Mouse (Mus musculus) spleen, embryonic (tissue): ENCODE measurements around the gene Nfasc.

Experiments used
- CTCF ChIA-PET: fragments of 350-600 bp; sonication (Branson Sonifier 250); formaldehyde crosslinking; loops from one replicate; lab custom pipeline; 2022; lab: Charles Lee

Gene Nfasc

DNA sequence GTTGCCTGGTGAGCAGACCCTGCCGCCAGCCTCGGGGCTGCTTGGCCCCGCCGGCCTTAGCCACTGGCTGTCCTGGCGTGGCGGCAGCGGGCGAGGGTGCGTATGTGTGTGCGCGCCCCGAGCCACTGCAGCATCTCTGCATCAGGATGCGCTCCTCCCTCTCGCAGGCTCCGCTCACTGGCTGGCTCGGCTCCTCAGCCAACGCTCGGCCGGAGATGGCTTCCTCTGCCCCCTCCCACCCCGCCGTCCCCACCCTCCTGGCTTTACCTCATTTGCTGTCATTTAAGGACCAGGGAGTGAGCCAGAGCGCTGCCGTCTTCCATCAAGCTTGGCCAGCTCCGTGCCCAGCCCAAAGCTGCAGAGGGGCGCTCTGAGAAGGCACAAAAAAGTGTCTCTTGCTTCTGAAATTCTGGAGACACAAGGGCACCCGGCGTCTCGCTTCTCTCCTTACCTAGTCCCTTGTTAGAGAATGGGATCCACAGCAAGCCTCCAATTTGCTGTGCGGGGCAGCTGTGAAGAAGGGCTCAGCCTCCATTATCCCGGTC is 198.8 kb downstream of the Nfasc start, which contains the start of gene Cntn2:
Cntn2 (minus strand) TSS at position 495 of the 545 bp plus-strand sequence.
- CTCF ChIA-PET, result no interaction called here

DNA sequence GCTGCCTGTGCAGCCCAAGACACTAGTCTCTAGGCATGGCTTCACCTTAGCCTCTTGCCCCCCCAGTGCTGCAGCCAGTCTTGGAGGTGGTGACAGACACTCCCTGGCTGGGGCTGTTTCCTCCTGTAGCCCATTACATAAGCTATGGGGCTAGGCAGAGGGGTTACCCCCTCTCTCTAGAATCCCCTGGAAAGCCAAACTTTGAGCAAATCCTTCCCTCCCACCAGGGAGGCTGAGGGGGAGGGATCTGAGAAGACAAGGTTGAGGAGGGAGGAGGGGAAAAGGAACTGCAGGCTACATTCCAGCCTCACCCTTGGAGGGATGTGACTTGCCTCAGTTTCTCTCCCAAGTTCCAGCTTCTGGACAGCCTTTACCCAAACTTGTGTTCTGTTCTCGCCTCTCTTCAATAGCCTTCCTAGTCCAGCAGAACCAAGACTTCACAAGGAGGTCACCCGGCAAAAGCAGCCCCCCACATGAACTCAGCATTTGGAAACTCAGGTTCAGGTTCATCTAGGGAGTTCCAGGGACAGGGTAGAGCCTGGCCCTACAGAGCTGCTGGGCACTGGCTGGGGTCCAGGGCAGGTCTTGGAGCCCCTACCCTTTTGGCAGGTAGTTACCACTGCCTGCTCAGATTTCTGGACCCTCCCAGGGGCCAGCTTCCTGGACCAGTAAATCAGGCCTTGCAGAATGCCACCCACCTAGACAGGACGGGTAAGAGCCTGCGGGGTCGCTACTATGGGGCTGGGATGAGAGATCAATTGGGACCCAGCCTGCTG is 199.6 kb downstream of the Nfasc start:
- CTCF ChIA-PET, result no interaction called here

DNA sequence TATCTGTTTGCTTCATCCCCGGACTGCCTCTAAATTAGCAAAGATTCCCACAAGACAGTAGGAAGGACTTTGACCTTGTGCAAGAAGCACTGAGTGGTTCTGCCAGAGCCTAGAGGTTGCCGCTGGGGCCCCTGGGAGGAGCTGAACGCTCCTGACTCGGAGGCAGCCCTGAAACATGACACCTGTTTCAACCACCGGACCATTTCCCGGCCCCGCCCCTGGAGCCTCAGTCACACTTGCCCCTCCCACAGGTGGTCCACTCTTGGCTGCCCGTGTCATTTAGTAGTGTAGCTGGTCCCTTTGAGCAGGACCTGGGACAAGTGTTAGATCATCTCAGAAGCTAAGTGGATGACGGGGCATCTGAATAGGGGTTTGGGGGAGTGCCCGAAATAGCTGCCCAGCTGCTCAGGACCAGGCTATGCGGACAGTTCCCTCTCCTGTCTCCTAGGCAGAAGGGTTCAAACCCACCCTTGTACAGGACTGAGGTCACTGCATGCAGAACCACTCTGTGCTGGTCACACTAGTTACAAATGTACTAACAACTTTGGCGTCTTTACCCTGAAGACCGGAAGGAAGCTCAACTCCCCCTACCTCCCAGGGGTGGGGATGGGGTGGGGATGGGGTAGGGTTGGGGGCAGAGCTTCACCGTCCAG is 200.3 kb downstream of the Nfasc start:
- CTCF ChIA-PET, result no interaction called here

DNA sequence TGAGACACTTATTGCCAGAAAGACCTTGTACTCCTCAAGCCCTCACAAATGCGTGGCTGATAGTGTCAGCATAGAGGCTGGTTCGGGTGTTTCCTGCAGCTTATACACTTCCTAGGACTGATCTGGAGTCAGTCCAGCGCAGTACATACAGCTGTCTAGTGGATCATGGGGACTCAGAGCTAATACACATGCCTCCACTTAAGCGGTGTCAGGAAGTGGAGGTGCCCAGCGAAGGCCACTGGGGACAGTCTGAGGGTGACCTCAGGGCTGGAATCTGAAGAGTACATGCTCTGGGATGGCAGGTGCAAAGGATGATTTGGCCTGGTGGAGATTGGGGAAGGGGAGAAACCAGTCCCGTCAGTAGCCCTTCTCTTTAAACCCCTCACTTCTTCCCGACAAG is 200.9 kb downstream of the Nfasc start:
- CTCF ChIA-PET, result no interaction called here

DNA sequence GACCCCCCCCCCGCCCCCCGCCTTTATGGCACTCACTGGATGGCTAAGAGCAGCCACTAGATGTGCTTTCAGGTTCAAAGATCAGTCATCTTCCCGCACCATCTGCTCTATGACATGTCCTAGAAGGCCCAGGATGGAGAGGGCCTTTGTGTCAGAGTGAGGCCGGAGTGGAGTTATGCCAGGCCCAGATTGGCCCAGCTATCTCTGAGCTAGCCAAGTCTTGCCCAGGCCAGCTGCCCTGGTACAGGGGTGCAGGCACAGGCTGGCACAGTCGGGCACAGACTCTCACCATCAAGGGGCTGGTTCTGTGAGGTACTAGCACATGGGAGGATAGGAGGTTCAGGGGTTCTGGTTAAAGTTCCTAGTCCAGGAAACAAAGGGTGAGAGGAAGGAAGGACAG is 203.9 kb downstream of the Nfasc start:
- CTCF ChIA-PET, result no interaction called here

DNA sequence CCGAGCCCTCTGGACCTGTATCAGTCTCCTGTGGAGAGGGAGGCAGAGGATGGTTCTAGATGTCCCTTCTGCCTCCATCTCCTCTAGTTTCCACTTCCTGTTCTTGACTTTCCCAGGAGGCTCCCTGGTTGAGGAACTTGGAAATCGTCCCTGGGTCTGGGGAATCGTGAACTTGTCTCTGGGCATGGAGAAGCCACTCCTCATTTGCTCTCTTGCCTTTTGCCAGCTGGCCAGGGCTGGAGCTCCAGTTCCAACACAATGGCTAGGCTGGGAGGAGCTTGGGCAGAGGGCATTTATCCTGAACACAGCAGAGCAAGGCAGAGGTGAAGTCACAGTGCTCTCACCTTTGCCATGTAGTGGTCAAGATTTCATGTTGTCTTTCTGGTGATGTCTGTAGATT is 205.2 kb downstream of the Nfasc start:
- CTCF ChIA-PET, result no interaction called here

DNA sequence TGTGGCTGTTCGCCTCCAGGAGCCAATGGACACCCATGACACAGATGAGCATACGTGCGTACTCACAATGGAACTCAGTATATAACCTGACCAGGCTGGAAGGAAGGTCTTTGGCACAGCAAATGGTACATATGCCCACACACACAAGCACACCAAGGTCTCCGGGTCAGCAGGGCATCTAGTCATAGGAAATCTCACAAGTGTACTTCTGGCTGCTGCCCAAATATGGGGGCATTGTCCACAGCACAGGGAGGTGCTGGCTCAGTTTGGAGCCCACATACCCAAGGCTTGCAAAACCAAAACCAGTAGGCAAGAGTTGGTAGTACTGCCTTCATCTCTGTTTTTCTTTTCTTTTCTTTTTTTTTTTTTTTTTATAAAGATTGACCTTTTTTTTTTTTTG is 206.1 kb downstream of the Nfasc start:
- CTCF ChIA-PET, result no interaction called here

DNA sequence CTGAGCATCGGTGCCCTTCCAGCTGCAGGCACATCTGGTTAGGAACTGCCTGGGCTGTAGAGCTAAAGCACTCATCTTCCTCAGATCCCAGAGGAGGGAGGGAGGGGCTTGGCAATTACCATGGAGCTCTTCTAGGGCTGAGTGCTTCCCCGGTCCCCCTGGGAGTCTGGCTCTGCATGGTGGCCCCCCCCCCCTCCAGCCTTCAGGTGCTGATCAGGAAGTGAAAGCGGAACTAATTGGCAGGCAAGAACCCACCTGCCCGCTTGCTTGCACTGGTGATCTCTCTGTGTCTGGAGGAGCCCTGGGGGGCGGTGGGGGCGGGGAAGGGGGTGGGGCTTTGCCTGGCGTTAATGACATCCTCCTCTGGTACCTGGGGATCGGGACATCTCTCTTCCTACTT is 207.8 kb downstream of the Nfasc start:
- CTCF ChIA-PET, result no interaction called here

DNA sequence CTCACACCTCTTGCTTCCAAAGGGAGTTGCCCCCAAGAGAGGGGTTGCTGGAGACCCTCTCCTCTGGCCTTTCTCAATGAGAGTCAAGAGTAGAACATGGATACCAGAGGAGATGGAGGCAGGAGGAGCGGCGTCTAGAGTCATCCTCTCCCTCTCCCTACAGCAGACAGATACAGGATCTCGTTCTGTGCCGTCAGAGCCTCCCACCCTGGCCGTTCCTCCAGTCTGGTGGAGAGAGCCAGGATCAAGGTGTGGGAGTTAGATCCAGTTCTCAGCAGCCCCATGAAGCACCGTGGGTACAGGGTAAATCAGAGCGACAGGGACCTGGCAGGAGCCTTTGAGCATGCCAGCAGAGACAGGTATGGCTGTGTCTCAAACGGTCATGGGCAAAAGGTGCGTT is 209.1 kb downstream of the Nfasc start:
- CTCF ChIA-PET, result no interaction called here

DNA sequence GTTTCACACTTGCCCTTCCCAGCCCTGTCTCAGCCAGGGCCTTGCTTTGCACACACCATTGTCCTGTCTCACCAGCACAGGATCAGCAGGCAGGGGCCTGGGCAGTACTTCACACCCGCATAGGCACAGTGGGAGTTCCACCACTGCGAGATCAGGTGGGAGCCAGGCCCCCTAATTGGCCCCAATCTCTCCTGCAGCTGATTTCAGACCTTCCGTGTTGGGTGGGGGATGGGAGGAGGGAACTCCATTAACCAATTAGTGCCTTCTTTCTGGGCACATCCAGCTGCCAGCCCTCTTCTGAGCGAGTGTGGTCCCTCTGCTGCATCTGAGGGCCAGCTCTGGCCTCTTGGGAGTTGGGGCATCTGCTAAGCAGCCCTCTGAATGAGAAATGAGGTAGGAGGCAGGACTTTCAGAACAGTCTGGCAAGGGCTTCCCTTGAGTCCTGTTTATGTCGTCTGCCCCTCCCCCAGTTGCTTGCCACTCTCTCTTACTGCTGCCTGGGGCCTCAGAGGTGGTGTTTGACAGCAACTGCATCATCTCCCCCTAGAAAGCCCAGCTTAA is 210.9 kb downstream of the Nfasc start:
- CTCF ChIA-PET, result no interaction called here

DNA sequence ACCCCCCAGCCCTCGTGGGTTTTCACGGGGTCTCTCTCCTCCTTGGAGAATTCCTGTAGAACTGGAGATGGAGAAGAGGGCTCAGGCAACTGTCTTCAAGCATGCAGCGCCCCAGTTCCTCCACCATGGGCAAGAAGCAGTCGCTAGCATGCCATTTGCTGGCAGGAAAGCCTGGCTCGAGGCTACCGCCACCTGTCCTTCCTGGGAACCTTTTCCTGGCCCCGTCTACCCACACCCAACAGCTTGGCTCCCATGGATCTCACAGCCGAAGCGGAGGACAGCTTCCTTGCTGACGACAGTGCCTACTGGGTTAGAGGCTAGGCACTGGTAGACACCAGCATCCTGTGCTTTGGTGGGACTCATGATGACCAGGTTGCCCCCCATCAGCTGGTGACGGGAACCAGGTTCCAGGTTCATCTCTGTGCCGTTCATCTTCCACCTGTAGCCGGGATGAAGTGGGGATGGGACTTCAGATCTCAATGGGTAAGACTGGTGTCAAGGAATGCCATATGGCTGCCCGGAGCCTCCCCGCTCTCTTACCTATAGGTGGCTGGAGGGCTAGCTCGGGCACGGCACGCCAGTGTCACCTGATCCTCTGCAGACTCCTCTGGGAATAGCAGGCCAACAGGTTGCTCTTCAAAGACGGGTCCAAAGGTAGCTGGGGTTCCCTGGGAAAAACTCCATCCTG is 212.8 kb downstream of the Nfasc start:
- CTCF ChIA-PET, result interaction anchor here (0.7 kb wide), 1 partner anchor 15 kb away, joined by 3 read pairs; no protein-coding TSS in a partner anchor

DNA sequence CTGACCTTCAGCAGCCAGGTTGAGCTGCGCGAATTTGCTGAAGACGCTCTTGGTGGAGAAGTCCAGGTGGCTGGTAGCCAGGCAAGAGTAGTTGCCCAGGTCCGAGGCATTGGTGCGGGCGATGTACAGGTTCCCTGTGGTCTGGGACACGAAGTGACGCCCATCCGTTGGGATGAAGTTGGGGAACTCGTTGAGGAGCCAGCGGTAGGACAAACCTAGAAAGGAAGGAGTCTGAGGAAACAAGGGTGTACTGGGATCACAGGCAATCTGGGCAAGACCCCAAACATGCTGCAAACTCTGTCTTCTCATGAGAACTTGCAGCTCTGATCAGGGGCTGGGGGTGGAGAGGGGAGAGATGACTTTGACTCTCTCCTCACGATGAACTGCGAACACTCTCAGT is 213.5 kb downstream of the Nfasc start:
- CTCF ChIA-PET, result no interaction called here

DNA sequence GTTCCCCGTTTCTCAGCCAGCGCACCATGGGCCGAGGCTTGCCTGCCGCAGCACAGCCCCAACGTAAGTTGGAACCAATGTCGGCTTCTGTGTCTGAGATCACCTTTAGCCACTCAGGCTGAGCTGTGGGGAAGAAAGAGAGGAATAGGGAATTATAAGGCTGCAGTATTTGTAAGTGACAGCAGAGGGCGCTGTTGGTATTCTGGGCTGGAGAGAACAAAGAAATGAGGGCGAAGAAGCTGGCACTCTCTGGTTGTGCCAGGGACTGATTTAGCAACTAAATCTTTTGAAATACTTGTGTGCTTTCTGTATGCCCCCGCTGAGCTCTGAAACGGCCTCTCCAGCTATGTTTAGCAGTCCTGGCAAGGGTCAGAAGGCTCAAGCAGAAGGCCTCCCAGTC is 215.8 kb downstream of the Nfasc start:
- CTCF ChIA-PET, result interaction anchor here (0.6 to 1.2 kb wide), 5 partner anchors 28 to 1596 kb away, joined by 3 to 11 read pairs (median 3); no protein-coding TSS in a partner anchor

DNA sequence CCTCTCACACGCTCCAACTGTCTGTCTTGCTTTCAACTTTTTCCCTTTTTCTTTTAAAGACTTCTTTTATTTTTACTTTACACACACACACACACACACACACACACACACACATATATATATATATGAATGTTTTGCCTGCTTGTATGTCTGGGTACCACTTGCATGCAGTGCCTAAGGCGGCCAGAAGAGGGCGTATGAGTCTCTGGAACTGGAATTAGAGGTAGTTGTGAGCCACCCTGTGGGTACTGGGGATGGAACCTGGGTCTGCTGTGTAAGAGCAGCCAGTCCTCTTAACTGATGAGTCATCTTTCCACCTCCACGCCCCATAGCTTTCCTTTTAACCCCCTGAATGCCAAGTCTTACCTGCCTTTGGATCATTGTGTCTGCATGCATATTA is 217.7 kb downstream of the Nfasc start:
- CTCF ChIA-PET, result interaction anchor here (0.5 to 1.0 kb wide), 2 partner anchors 27 to 71 kb away, joined by 3 read pairs; no protein-coding TSS in a partner anchor

DNA sequence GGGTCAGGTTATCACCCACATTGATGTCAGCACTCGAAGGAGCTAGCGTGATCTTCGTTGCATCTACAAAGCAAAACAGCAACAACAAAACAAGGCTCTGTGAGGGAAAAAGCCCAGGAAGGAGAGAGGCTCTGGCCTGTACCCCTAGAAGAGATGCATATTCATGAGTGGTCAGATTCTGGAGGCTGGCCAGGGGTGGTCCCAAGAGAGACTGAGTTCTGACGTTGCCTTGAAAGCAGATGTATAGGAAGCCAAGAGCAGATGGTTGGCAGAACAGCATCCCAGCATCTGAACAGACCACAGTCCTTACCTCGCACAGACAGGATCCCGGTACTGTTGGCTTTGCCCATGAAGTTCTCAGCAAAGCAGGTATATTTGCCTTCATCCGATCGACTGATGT is 218.5 kb downstream of the Nfasc start:
- CTCF ChIA-PET, result no interaction called here

DNA sequence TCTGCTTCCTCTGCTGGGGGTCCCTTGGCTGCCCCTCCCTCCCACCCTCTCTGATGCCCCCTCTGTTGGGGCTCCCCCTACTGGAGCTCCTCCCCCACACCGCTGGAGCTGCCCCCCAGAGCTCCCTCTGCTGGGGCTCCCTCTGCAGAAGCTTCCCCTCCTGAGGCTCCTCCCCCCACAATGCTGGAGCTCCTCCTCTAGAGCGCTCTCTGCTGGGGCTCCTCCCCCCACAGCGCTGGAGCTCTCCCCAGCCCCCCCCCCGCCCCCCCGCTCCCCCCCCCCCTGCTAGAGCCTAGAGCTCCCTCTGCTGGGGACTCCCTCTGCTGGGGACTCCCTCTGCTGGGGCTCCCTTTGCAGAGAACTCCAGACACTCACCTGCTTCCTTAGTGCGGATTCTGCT is 220.8 kb downstream of the Nfasc start:
- CTCF ChIA-PET, result interaction anchor here (0.7 kb wide), 1 partner anchor 69 kb away, joined by 3 read pairs; no protein-coding TSS in a partner anchor

DNA sequence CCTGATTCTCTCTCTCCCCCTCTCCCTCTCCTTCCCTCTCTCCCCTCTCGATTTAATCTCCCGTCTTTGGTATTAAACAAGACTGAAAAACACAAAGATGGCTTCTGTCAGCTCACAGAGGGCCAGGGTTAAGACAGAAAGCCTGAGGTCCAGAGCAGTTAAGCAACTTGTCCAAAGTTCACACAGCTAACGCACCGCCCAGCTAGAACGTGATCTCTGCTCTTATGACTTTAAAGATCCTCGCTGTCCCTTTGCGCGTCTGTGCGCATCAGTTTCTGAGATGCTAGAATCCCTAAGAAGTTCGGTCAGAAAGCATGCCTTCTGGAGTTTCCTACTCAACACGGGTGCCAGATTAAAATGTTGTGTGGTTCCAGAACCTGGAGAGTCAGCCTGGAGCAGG is 221.9 kb downstream of the Nfasc start:
- CTCF ChIA-PET, result no interaction called here

DNA sequence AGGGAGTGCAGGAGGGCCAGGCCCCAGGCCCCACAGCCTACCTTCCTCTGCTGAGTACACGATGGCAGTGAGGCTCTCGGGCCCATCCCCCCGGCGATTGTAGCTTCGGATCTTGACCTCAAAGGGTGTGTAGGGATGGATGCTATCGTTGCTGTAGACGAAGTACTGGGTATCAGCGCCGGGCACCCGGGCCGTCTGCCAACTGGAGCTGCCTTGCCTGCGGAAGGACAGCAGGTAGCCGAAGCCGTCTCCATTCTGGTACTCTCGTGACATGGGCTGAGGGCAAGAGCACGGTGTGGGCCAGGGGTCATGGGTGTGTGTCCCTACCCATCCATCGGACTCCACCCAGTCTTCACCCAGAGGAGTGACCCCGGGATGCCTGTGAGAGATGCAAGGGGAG is 223.0 kb downstream of the Nfasc start:
- CTCF ChIA-PET, result no interaction called here

DNA sequence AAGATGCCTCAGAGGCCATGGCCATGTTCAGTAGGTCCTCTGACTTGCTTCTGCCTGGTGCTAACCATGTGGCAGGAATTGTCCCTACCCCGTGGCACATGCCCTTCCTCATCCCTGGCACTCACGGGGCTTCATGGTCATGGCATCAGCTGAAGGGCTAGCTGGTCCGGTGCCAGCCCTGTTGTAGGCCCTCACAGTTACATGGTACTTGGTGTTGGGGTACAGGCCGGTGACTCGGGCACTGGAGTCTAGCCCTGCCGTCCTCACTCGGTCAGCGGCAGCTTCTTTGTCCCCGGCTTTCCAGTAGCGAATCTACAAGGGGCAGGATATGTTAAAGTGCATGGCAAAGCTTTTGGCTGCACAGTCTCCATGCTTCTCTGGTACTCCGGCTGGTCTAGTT is 224.8 kb downstream of the Nfasc start:
- CTCF ChIA-PET, result no interaction called here

DNA sequence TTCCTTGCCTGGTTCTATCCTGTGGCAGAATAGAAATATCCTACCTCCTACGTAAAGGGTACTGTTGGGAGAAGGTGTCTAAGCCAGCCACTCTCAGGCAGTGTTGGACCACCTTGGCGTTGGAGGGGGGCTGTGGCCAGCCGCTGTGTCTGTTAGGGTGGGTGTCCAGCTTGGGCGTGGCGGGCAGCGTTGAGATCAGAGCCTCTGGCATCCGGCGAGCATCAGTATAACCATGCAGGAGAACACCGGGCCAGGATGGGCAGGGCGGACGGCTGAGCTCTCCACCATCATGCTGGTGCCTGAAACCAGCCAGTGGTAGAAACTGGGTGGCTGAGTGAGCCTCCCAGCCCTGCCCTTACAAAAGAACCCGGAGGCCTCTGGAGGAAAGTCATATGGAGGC is 226.3 kb downstream of the Nfasc start:
- CTCF ChIA-PET, result no interaction called here
